Mouse (Mus musculus): ENCODE measurements around the gene Trio. TPM values are rescaled to one million over a fixed set of nuclear protein-coding genes. Genes with fewer than 3 reads are reported as not detected.
A peak's percentile ranks its signal among the peaks of the same experiment; 100 is the strongest.

Trio gene
- total RNA-seq, 2 experiments from 2014 or later, result 159 to 162 TPM

GRCm38 (mm10) chr15:27951195-27951594, 74.5 kb downstream of the Trio start:
- no peak for DNase-seq (ENCODE audit: low spot score in 2 of 2)

- DNase-seq (ENCODE audit: low spot score in 2 of 2), result no peak
These were observed 76.5 kb downstream of the Trio start for GRCm38 (mm10) chr15:27949196-27949595.

- no peak for DNase-seq (ENCODE audit: low spot score in 2 of 2)
These were observed 77.8 kb downstream of the Trio start for GRCm38 (mm10) chr15:27947880-27948279.

DNA sequence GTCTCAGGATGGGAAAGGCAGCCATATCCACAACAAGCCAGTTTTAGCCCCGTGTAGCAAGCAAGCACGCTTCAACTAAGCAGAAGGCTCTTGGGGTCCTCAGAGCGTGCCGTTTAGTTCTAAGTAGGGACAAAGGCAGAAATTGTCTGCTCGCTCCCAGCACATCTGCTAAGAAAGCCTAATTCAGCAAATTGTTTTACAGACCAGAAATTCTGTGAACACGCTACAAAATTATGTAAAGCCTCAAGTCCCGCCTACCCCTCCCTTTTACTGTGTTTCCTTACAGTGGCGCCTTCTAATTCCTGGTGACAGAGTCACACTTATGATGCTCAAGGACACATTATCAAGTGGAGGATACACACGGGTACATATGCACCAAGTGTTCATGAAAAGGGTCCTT, 80.1 kb downstream of the Trio start:
- DNase-seq (ENCODE audit: low spot score in 2 of 2), result no peak

- DNase-seq (ENCODE audit: low spot score in 2 of 2), result no peak
These were observed 80.8 kb downstream of the Trio start for GRCm38 (mm10) chr15:27944898-27945297.

GRCm38 (mm10) chr15:27943486-27944195, 82.0 kb downstream of the Trio start:
- DNase-seq (ENCODE audit: low spot score in 2 of 2), result no peak

DNA sequence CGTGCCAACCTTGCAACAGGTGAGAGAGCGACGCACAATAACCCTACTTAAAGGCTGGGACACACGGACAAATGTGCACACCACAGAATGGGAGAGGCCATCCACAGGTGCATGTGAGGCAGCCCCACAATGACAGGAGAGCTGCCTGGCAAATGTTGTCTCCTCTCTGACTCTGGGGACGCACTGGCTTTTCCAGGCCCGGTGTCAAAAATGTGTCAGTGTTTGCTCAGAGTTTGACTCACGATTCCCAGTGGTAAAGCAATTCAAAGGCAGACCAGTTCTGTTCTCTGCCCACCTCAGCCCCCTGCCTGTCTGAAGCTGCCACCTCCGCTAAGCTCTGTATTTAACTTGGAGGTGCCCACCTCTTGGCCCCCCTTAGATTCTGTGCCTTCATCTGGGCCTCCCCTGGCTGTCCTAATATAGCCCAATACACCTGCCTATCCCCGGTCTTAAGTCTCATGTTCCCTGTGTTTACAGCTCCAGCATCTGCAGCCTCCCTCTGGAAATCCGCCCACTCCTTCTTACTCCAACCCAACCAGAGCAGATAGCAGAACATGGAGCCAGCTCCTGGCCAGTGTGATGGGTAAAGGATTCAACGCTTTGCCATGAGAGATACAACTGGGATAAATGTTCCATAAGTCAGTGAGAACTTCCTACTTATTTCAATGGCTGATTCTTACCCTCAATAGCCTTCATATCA, 83.3 kb downstream of the Trio start:
- DNase-seq (ENCODE audit: low spot score in 2 of 2), result no peak

- DNase-seq (ENCODE audit: low spot score in 2 of 2), result no peak
These were observed 84.2 kb downstream of the Trio start for GRCm38 (mm10) chr15:27941441-27941840.

- no peak for DNase-seq (ENCODE audit: low spot score in 2 of 2)
These were observed 84.6 kb downstream of the Trio start for GRCm38 (mm10) chr15:27941020-27941419.

GRCm38 (mm10) chr15:27940032-27940431, 85.6 kb downstream of the Trio start:
- DNase-seq (ENCODE audit: low spot score in 2 of 2), result no peak

- DNase-seq (ENCODE audit: low spot score in 2 of 2), result no peak
These were observed 86.8 kb downstream of the Trio start for GRCm38 (mm10) chr15:27938886-27939285.

- no peak for DNase-seq (ENCODE audit: low spot score in 2 of 2)
These were observed 87.5 kb downstream of the Trio start for GRCm38 (mm10) chr15:27937861-27938833.

DNA sequence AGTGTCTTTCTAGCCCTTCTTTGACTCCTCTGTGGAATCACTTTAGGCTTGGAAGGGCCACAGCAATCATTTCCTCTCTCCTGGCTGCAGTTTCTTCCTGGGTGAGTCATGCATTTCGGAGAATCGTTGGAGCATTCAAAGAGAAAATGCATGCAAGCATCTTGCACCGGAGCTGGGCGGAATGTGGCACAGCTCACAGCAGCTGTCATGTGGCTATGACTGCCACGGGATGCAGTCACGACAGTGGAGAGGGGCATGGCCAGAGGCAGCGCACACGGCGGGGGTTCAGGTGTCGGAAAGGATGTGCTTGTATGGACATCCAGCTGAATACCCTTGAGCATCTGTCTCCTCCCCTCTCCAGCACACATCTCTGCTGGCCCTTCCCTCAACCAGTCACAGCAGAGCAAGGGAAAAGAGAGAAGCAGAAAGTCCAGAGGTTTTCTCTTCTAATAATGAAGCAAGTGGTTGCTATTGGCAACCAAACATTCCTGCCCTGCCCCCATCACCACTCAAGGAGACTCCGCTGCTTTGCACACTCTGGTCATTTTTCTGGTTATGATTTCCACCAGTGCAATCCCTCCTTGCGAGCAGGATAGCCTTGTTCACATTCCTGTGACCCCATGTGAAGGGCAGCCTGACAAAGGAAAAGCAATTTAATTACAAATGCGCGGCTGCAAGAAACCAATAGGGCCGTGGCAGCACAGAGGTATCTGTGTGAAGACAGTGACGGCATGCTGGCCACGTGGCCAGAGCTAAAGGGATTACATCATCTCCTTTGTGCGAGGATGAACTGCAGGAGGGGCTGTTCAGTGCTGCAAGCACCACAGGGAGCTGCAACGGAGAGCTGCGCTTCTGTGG, 88.4 kb downstream of the Trio start:
- DNase-seq (ENCODE audit: low spot score in 2 of 2), result peak in 1 of 2 experiments; percentile 53

DNA sequence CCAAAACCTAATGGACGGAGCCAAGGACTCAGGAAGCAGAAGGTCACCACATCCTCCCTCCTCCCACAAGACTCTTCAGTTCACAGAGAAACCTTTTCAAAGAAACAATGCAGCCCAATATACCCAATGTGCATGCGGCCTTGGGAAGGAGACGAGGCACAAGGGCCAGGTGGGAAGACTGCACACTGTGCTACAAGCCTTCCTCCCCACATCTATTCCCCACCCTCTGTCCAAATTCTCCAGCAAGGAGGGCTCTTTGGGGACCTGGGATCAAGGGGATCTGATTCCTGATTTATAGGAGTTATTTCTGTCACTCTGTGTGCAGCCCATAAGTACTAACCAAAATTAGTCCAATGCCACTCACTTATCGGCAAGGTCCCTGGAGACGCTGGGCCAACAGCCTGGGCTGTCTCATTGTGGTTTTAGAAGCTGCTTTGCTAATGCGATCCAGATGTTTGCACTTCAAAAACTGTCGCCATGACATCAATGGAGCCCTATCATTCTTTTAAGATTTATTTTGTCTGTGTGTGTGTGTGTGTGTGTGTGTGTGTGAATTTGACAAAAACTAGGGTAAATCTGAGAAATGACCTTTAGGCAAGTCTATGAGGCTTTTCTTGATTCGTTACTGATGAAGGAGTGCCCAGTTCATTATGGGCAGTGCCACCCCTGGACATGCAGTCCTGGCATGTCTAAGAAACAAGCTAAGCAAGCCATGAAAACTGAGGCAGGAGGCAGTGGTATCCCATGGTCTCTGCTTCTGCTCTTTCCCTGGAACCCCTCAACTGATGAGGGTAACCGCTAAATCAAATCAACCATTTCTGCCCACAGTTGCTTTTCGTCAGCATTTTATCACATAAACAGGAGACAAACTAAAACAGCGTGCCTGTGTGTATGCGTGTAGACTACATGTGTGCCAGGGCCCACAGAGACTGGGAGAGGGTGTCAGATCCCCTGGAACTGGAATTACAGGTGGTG, 89.6 kb downstream of the Trio start:
- no peak for DNase-seq (ENCODE audit: low spot score in 2 of 2)

GRCm38 (mm10) chr15:27933270-27933669, 92.4 kb downstream of the Trio start:
- no peak for DNase-seq (ENCODE audit: low spot score in 2 of 2)

GRCm38 (mm10) chr15:27931891-27932290, 93.8 kb downstream of the Trio start:
- DNase-seq (ENCODE audit: low spot score in 2 of 2), result no peak

- DNase-seq (ENCODE audit: low spot score in 2 of 2), result no peak
These were observed 94.2 kb downstream of the Trio start for GRCm38 (mm10) chr15:27931459-27931858.

DNA sequence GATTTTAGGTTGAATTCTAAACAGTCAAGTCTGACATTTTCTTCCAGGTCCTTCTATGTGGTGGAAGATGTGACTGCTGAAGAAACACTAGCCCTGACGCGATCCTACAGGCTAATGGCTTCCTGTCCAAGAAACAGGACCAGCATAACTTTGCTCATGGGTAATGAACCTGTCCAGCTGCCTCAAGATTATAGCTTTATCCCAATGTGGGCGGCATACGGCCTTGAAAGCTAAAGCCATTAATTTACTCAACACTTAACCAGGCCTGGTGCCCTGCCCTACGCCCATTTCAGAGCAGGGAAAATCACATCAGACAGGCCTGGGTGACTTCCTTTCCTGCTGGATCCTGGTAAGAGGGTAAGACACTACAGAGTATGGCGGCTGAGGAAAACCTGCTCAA, 98.0 kb downstream of the Trio start:
- DNase-seq (ENCODE audit: low spot score in 2 of 2), result no peak

DNA sequence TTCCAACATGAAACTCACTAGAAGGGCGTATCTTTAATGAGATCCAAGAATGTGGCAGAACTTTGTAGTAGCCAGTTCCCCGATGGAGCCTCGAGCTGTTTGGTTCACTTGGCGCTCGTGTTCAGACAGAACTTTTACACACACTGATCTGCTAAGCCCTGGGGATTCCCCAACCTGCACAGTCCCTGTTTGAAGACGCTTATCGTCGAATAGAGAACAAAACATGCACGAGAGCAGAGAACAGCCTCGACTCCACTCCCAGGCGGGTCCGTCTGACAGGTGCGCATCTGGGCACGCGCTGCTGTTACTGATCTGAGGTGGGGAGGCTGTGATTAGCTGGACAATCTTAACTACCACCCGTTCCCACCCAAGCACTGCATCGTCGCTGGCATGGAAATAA, 98.7 kb downstream of the Trio start:
- no peak for DNase-seq (ENCODE audit: low spot score in 2 of 2)

Data from gastrocnemius, postnatal 4 days (tissue).